Mouse (Mus musculus): ENCODE measurements around the gene Nol11. TPM values are rescaled to one million over a fixed set of nuclear protein-coding genes. Genes with fewer than 3 reads are reported as not detected.

Gene Nol11
- polyA plus RNA-seq, 1 experiment = 20.0 TPM

DNA sequence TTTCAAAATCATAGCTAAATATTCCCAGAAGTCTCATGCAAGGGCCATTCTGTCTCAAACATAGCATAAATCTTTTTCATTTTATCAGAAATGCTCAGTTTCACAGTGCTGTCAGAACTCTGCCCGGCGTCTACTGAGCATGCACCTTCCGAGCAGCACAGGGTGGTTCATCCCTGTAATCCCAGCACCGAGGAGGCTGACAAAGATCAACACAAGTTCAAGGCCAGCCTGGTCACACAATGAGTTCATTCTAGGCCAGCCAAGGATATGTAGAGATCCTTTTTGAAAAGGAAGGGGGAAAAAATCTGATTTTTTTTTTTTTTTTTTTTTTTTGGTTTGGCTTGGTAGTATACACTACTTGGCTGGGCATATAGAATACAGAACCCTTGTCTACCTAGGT lies 64.2 kb downstream of the Nol11 start:
- no peaks in the 10 kb centered on the region for H3K36me3 ChIP-seq (ENCODE audit: control insufficient read depth, insufficient read depth)
- no peak overlapping the region for H3ac ChIP-seq (ENCODE audit: control insufficient read depth, insufficient read length)
- peak overlapping the region; percentile 68 for H3K4me2 ChIP-seq (ENCODE audit: low read depth)
- no peaks in the 10 kb centered on the region for H3K27me3 ChIP-seq (ENCODE audit: control insufficient read depth, insufficient read depth, insufficient read length)
- H3K4me3 ChIP-seq = no peak overlapping the region
- TF ChIP-seq MYOG (IDR thresholded peaks at IDR 0.05; ENCODE audit: control insufficient read depth in 1 of 3, insufficient read depth in 1 of 3, insufficient read length in 2 of 3, low read depth in 2 of 3) (no peak), MYOD1 (IDR thresholded peaks at IDR 0.05; ENCODE audit: control insufficient read depth in 1 of 3, insufficient read length in 2 of 3, low read depth in 2 of 3) (no peak), SRF (IDR thresholded peaks at IDR 0.05; ENCODE audit: control insufficient read depth, insufficient read length, low read depth) (no peak)
- peaks cover 96% of the 10 kb centered on the region for H3K79me2 ChIP-seq (ENCODE audit: control insufficient read depth, insufficient read depth)

DNA sequence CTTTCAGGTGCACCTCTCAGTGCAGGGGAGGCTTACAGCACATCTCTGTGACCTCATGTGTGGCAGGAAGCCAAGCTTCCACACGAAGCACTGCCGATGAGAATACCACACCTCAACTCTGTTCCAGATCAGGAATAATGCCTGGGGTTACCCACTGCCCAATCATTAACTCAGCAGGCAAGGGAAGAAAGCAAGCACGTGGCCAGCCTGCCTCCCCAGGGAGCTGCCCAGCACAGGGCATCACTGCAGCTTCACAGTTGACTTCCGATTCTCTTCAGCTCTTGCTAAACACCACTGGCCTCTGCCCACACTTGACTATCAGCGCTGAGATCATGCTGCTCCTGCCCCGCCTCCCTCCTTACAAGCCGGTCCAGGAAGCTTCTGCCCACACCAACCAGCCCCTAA lies 64.9 kb downstream of the Nol11 start:
- H3K4me3 ChIP-seq = no peak overlapping the region
- TF ChIP-seq CEBPB (IDR thresholded peaks at IDR 0.05; ENCODE audit: insufficient read depth, poor library complexity, severe bottlenecking) (0 out of 2 replicates have a peak, but pooled peaks have one; percentile 34), POLR2A (IDR thresholded peaks at IDR 0.05; ENCODE audit: insufficient read length, low read depth) (no peak), POLR2AphosphoS2 (IDR thresholded peaks at IDR 0.05; ENCODE audit: insufficient read length, low read depth) (no peak), MYOD1 (IDR thresholded peaks at IDR 0.05; ENCODE audit: control insufficient read depth in 1 of 3, insufficient read length in 2 of 3, low read depth in 2 of 3) (no peak), USF1 (IDR thresholded peaks at IDR 0.05; ENCODE audit: low read depth) (peak; percentile 75), E2F4 (IDR thresholded peaks at IDR 0.05; ENCODE audit: insufficient read depth) (no peak)
- no peak overlapping the region for H3ac ChIP-seq (ENCODE audit: control insufficient read depth, insufficient read length)
- peaks cover 96% of the 10 kb centered on the region for H3K79me2 ChIP-seq (ENCODE audit: control insufficient read depth, insufficient read depth)
- no peaks in the 10 kb centered on the region for H3K36me3 ChIP-seq (ENCODE audit: control insufficient read depth, insufficient read depth)
- H3K27me3 ChIP-seq (ENCODE audit: control insufficient read depth, insufficient read depth, insufficient read length) = no peaks in the 10 kb centered on the region
- H3K4me2 ChIP-seq (ENCODE audit: low read depth) = peak overlapping the region; percentile 68

- no peak overlapping the region for H3K4me2 ChIP-seq (ENCODE audit: low read depth)
- no peak overlapping the region for H3K4me3 ChIP-seq
- no peak overlapping the region for H3ac ChIP-seq (ENCODE audit: control insufficient read depth, insufficient read length)
- peaks cover 97% of the 10 kb centered on the region for H3K79me2 ChIP-seq (ENCODE audit: control insufficient read depth, insufficient read depth)
- TF ChIP-seq SRF (IDR thresholded peaks at IDR 0.05; ENCODE audit: control insufficient read depth, insufficient read length, low read depth) = no peak
- no peak for TF ChIP-seq E2F4 (IDR thresholded peaks at IDR 0.05; ENCODE audit: insufficient read depth)
- TF ChIP-seq CEBPB (IDR thresholded peaks at IDR 0.05; ENCODE audit: insufficient read depth, poor library complexity, severe bottlenecking) = no peak
- no peak for TF ChIP-seq POLR2A (IDR thresholded peaks at IDR 0.05; ENCODE audit: insufficient read length, low read depth)
- H3K27me3 ChIP-seq (ENCODE audit: control insufficient read depth, insufficient read depth, insufficient read length) = no peaks in the 10 kb centered on the region
- H3K36me3 ChIP-seq (ENCODE audit: control insufficient read depth, insufficient read depth) = no peaks in the 10 kb centered on the region
Measured at GRCm38 (mm10) chr11:107117789-107118188, 71.4 kb downstream of the Nol11 start.

Other genes starting within 250 kb of the Nol11 start
- 32.8 TPM for gene Kpna2, start 189.8 kb downstream of the Nol11 start, polyA plus RNA-seq (2012; fragmentation: generic; extraction: Trizol)
- 2.5 TPM for gene 1810010H24Rik, start 163.7 kb downstream of the Nol11 start, polyA plus RNA-seq (2012; fragmentation: generic; extraction: Trizol)
- gene Bptf, start 57.3 kb downstream of the Nol11 start, polyA plus RNA-seq (2012; fragmentation: generic; extraction: Trizol) = 11.8 TPM